Mouse (Mus musculus) brain, embryonic 14.5 days (tissue): ENCODE results near the gene Mrpl11.

Experiments used
- CTCF ChIP-seq: fragments of 200-500 bp; IDR thresholded peaks from 2 replicates; pipeline ENCODE4 v1.5.1; 2012; ENCODE audit warnings: inconsistent platforms, mild to moderate bottlenecking, moderate library complexity, borderline replicate concordance; ENCODE audit not compliant: insufficient read depth, insufficient read length; ENCODE audit errors: extremely low read depth
- POLR2A ChIP-seq: fragments of 200-500 bp; IDR thresholded peaks from 2 replicates; pipeline ENCODE4 v1.6.1; 2012; ENCODE audit warnings: mild to moderate bottlenecking, inconsistent platforms, borderline replicate concordance; ENCODE audit not compliant: poor library complexity, insufficient read depth, insufficient read length, severe bottlenecking; ENCODE audit errors: extremely low read depth

- TF ChIP-seq CTCF, result no peak
- no peak for TF ChIP-seq POLR2A
Measured at GRCm38 (mm10) chr19:4994043-4994442, 32.1 kb downstream of the Mrpl11 start.
